In the genomic region with DNA sequence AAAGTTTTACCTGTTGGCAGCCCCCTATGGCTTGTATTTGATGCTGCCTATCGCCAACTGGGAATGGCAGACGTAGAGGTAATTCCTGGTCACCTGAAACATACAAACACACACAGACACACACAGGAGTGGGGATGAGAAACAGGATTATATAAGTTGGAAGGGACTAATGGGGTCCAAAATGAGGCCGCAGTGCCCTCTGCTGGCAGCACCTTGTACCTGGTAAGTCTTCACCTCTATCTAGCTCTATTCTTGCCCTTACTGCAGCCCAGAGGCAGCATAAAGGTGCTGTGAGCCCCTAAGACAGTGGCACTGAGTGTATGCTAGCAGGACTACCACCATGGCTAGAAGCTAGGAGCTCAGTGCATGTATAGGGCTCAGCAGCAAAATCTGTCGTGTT, we compare ENCODE assay signal across 9 mouse cellular contexts. TPM values are rescaled to one million over a fixed set of nuclear protein-coding genes. Genes with fewer than 3 reads are reported as not detected.
DNase-seq lines count a peak whose midpoint lies in the region; ATAC-seq and TF ChIP-seq lines count a peak whose summit lies in the region.
"Had no signal": no experiment of that assay in that cellular context is flagged by ENCODE, and none has a peak within 500 bp of the region (broad histone marks: within the 10 kb centered on the region; RNA-seq: fewer than 3 reads in every experiment).

No protein-coding gene starts in this region.

- H3K36me3 ChIP-seq in liver, embryonic 11.5 days (ENCODE audit: control insufficient read depth, insufficient read depth, low read length) = no peaks in the 10 kb centered on the region
- no peaks in the 10 kb centered on the region for H3K36me3 ChIP-seq in embryonic facial prominence, embryonic 12.5 days
- no peaks in the 10 kb centered on the region for H3K36me3 ChIP-seq in hindbrain, postnatal 0 days (ENCODE audit: insufficient read depth, low read length)
- H3K36me3 ChIP-seq: lung, embryonic 15.5 days had no signal

- H3K9me3 ChIP-seq in liver, embryonic 11.5 days (ENCODE audit: control insufficient read depth, low read length) = no peaks in the 10 kb centered on the region
- no peaks in the 10 kb centered on the region for H3K9me3 ChIP-seq in embryonic facial prominence, embryonic 12.5 days
- no peaks in the 10 kb centered on the region for H3K9me3 ChIP-seq in hindbrain, postnatal 0 days (ENCODE audit: low read length)
- H3K9me3 ChIP-seq: lung, embryonic 15.5 days had no signal

- H3K4me2 ChIP-seq in liver, embryonic 11.5 days = no peak overlapping the region
- H3K4me2 ChIP-seq in embryonic facial prominence, embryonic 12.5 days (replicated peaks) = no peak overlapping the region
- no peak overlapping the region for H3K4me2 ChIP-seq in hindbrain, postnatal 0 days (ENCODE audit: low read depth, low read length)
- H3K4me2 ChIP-seq: lung, embryonic 15.5 days had no signal

- intact Hi-C loops in left cerebral cortex, adult 2 months (cut with DNase I) = loop anchor here (5.0 kb wide), 2 partner anchors 151 to 276 kb away; no protein-coding TSS in a partner anchor

- no peak overlapping the region for H3K27ac ChIP-seq in liver, embryonic 11.5 days (ENCODE audit: low read depth, low read length)
- no peak overlapping the region for H3K27ac ChIP-seq in embryonic facial prominence, embryonic 12.5 days
- no peak overlapping the region for H3K27ac ChIP-seq in hindbrain, postnatal 0 days
- H3K27ac ChIP-seq in left cerebral cortex, adult 2 months = no peak overlapping the region
- H3K27ac ChIP-seq: lung, embryonic 15.5 days had no signal

- H3K9ac ChIP-seq in liver, embryonic 11.5 days (ENCODE audit: low read depth, low read length) = no peak overlapping the region
- H3K9ac ChIP-seq in embryonic facial prominence, embryonic 12.5 days = no peak overlapping the region
- H3K9ac ChIP-seq in hindbrain, postnatal 0 days (replicated peaks; ENCODE audit: low read length) = no peak overlapping the region
- H3K9ac ChIP-seq: lung, embryonic 15.5 days had no signal

- no peaks in the 10 kb centered on the region for H3K4me1 ChIP-seq in liver, embryonic 11.5 days (replicated peaks; ENCODE audit: control insufficient read depth, insufficient read depth, low read length)
- no peaks in the 10 kb centered on the region for H3K4me1 ChIP-seq in embryonic facial prominence, embryonic 12.5 days
- no peaks in the 10 kb centered on the region for H3K4me1 ChIP-seq in hindbrain, postnatal 0 days (ENCODE audit: insufficient read depth, low read length)
- H3K4me1 ChIP-seq: lung, embryonic 15.5 days had no signal

- 36% methylated on average over 4 of the region's 4 CpGs for WGBS in liver, embryonic 11.5 days
- WGBS in embryonic facial prominence, embryonic 12.5 days = 43% methylated on average over 4 of the region's 4 CpGs
- WGBS in hindbrain, postnatal 0 days = 42% methylated on average over 4 of the region's 4 CpGs

- H3K4me3 ChIP-seq in liver, embryonic 11.5 days (ENCODE audit: low read depth, low read length) = no peak overlapping the region
- no peak overlapping the region for H3K4me3 ChIP-seq in embryonic facial prominence, embryonic 12.5 days
- no peak overlapping the region for H3K4me3 ChIP-seq in hindbrain, postnatal 0 days (ENCODE audit: low read length)
- H3K4me3 ChIP-seq in left cerebral cortex, adult 2 months = no peak overlapping the region
- H3K4me3 ChIP-seq: lung, embryonic 15.5 days had no signal

- H3K27me3 ChIP-seq in liver, embryonic 11.5 days (replicated peaks; ENCODE audit: control insufficient read depth, insufficient read depth, low read length) = peaks cover 4% of the 10 kb centered on the region; the same call in 1 of the 2 replicates
- 0 out of 2 replicates have a peak, but pooled peaks cover 3% of the 10 kb centered on the region for H3K27me3 ChIP-seq in embryonic facial prominence, embryonic 12.5 days
- H3K27me3 ChIP-seq in hindbrain, postnatal 0 days (ENCODE audit: insufficient read depth, low read length) = no peaks in the 10 kb centered on the region
- H3K27me3 ChIP-seq: lung, embryonic 15.5 days had no signal

- no peak for ATAC-seq in liver, embryonic 11.5 days (replicated peaks; ENCODE audit: low FRiP score)
- ATAC-seq in embryonic facial prominence, embryonic 12.5 days (ENCODE audit: insufficient number of reproducible peaks, insufficient read depth, low FRiP score, low TSS enrichment) = peak; percentile 41; the same call in 1 of the 2 replicates
- ATAC-seq in hindbrain, postnatal 0 days = peak; percentile 67; the same call in 1 of the 2 replicates

- TF ChIP-seq CTCF in hindbrain, postnatal 0 days (IDR thresholded peaks at IDR 0.05; ENCODE audit: low read depth) = peak; percentile 72
- peak; percentile 73 for TF ChIP-seq CTCF in left cerebral cortex, adult 2 months (IDR thresholded peaks at IDR 0.05)

- peak; percentile 36 for DNase-seq in liver
- no peak for DNase-seq in liver, embryonic 11.5 days (ENCODE audit: low spot score)
- peak; percentile 38 to 71 for DNase-seq in adrenal gland, postnatal 36 days
- peak; percentile 74 for DNase-seq in hindbrain, postnatal 0 days (ENCODE audit: low spot score)
- peak; percentile 59 to 64 for DNase-seq in left cerebral cortex, adult 2 months (ENCODE audit: extremely low spot score in 1 of 2, low spot score in 2 of 2)
- peak; percentile 44 for DNase-seq in naive thymus-derived CD4-positive, alpha-beta T cell, adult 2 months (ENCODE audit: low read depth)
- DNase-seq in yolk sac, embryonic 10.5 days (ENCODE audit: low spot score) = peak; percentile 10

RNA-seq across cellular contexts. Expression of a gene that starts 2.7 kb away (rescaled TPM):
- 0.45 and 0.64 TPM in 2 replicates for polyA plus RNA-seq in liver, embryonic 11.5 days (2014; fragmentation: Nextera tagmentation; extraction: Ambion mirVana)
- total RNA-seq in adrenal gland, postnatal 36 days (2021) = not detected
- polyA plus RNA-seq in embryonic facial prominence, embryonic 12.5 days (2016; fragmentation: Nextera tagmentation; extraction: Ambion mirVana) = 0.10 TPM in 1 of 2 replicates, not detected in the other
- 0.05 TPM in 1 of 2 replicates, not detected in the other for total RNA-seq in hindbrain, postnatal 0 days (2014; rRNA removed)
- not detected in 2 replicates for polyA plus RNA-seq in hindbrain, postnatal 0 days (2015; fragmentation: Nextera tagmentation; extraction: Ambion mirVana)
- under 1 TPM in 1 of 2 experiments, not detected in 1; 0.30 TPM for total RNA-seq in left cerebral cortex, adult 2 months (2021)

RNA-seq across cellular contexts. Expression of a gene that starts 2.9 kb away (rescaled TPM):
- polyA plus RNA-seq in liver, embryonic 11.5 days (2014; fragmentation: Nextera tagmentation; extraction: Ambion mirVana) = 0.23 and 1.1 TPM in 2 replicates
- total RNA-seq in adrenal gland, postnatal 36 days (2021) = not detected
- polyA plus RNA-seq in embryonic facial prominence, embryonic 12.5 days (2016; fragmentation: Nextera tagmentation; extraction: Ambion mirVana) = 0.20 and 0.37 TPM in 2 replicates
- total RNA-seq in hindbrain, postnatal 0 days (2014; rRNA removed) = 1.8 TPM in 1 of 2 replicates, not detected in the other
- polyA plus RNA-seq in hindbrain, postnatal 0 days (2015; fragmentation: Nextera tagmentation; extraction: Ambion mirVana) = 0.10 TPM in 1 of 2 replicates, not detected in the other
- total RNA-seq in left cerebral cortex, adult 2 months (2021) = not detected

RNA-seq across cellular contexts. Expression of a gene that starts 57.5 kb away (rescaled TPM):
- 0.27 TPM in 2 replicates for polyA plus RNA-seq in liver, embryonic 11.5 days (2014; fragmentation: Nextera tagmentation; extraction: Ambion mirVana)
- under 1 TPM; 0.16 to 0.17 TPM for total RNA-seq in adrenal gland, postnatal 36 days (2021)
- polyA plus RNA-seq in embryonic facial prominence, embryonic 12.5 days (2016; fragmentation: Nextera tagmentation; extraction: Ambion mirVana) = not detected in 2 replicates
- total RNA-seq in hindbrain, postnatal 0 days (2014; rRNA removed) = 0.16 TPM in 1 of 2 replicates, not detected in the other
- 0.08 and 0.30 TPM in 2 replicates for polyA plus RNA-seq in hindbrain, postnatal 0 days (2015; fragmentation: Nextera tagmentation; extraction: Ambion mirVana)
- not detected for total RNA-seq in left cerebral cortex, adult 2 months (2021)

RNA-seq across cellular contexts. Expression of a gene that starts 57.6 kb away (rescaled TPM):
- 9.0 and 9.7 TPM in 2 replicates for polyA plus RNA-seq in liver, embryonic 11.5 days (2014; fragmentation: Nextera tagmentation; extraction: Ambion mirVana)
- total RNA-seq in adrenal gland, postnatal 36 days (2021) = 1 to 10 TPM; 3.6 to 7.1 TPM
- polyA plus RNA-seq in embryonic facial prominence, embryonic 12.5 days (2016; fragmentation: Nextera tagmentation; extraction: Ambion mirVana) = 20.1 and 21.6 TPM in 2 replicates
- 32.5 and 38.7 TPM in 2 replicates for total RNA-seq in hindbrain, postnatal 0 days (2014; rRNA removed)
- polyA plus RNA-seq in hindbrain, postnatal 0 days (2015; fragmentation: Nextera tagmentation; extraction: Ambion mirVana) = 5.8 and 6.7 TPM in 2 replicates
- 10 to 100 TPM; 37.0 to 38.0 TPM for total RNA-seq in left cerebral cortex, adult 2 months (2021)
